7 mouse cellular contexts compared by ENCODE assay signal in genomic region chr10:80259861-80260641, GRCm38 (mm10). TPM values are rescaled to one million over a fixed set of nuclear protein-coding genes. Genes with fewer than 3 reads are reported as not detected.
A peak's percentile ranks its signal among the peaks of the same experiment; 100 is the strongest.
DNase-seq lines count a peak whose midpoint lies in the region; ATAC-seq lines count a peak whose summit lies in the region.

No protein-coding gene starts in this region.

- intact Hi-C loops in left cerebral cortex, postnatal 36 days (cut with DNase I): no loop called here

- peak overlapping the region; percentile 98 for H3K27ac ChIP-seq in intestine, embryonic 16.5 days (ENCODE audit: low read length)
- H3K27ac ChIP-seq in midbrain, embryonic 15.5 days: peak overlapping the region; percentile 86

- peaks cover 17% of the 10 kb centered on the region for H3K36me3 ChIP-seq in intestine, embryonic 16.5 days (ENCODE audit: control insufficient read depth, insufficient read depth, low read length)
- peaks cover 18% of the 10 kb centered on the region; the same call in 1 of the 2 replicates for H3K36me3 ChIP-seq in midbrain, embryonic 15.5 days (replicated peaks)

- peak overlapping the region; percentile 93 for H3K4me2 ChIP-seq in intestine, embryonic 16.5 days (ENCODE audit: low read depth, low read length)
- H3K4me2 ChIP-seq in midbrain, embryonic 15.5 days: peak overlapping the region; percentile 86

- peak; percentile 91 for DNase-seq in adrenal gland, postnatal 14 days
- DNase-seq in cerebellum, postnatal 36 days: peak; percentile 77 to 80
- DNase-seq in gastrocnemius, adult 8-10 months (ENCODE audit: low spot score in 2 of 2): peak; percentile 42 to 62
- peak; percentile 56 to 62 for DNase-seq in left cerebral cortex, postnatal 36 days (ENCODE audit: low spot score in 2 of 2)
- peak; percentile 88 for DNase-seq in testis, postnatal 14 days (ENCODE audit: low spot score)

- 5% methylated on average over 19 of the region's 19 CpGs for WGBS in intestine, embryonic 16.5 days
- 3% methylated on average over 19 of the region's 19 CpGs for WGBS in midbrain, embryonic 15.5 days

- peak overlapping the region; percentile 78 for H3K9ac ChIP-seq in intestine, embryonic 16.5 days (ENCODE audit: low read depth, low read length)
- peak overlapping the region; percentile 63 for H3K9ac ChIP-seq in midbrain, embryonic 15.5 days

- peak overlapping the region; percentile 61 for H3K4me3 ChIP-seq in intestine, embryonic 16.5 days (ENCODE audit: low read length)
- peak overlapping the region; percentile 47 for H3K4me3 ChIP-seq in midbrain, embryonic 15.5 days

- no peaks in the 10 kb centered on the region for H3K27me3 ChIP-seq in intestine, embryonic 16.5 days (replicated peaks; ENCODE audit: control insufficient read depth, insufficient read depth, low read length)
- H3K27me3 ChIP-seq in midbrain, embryonic 15.5 days (replicated peaks): no peaks in the 10 kb centered on the region

- no peak for ATAC-seq in intestine, embryonic 16.5 days
- ATAC-seq in midbrain, embryonic 15.5 days (replicated peaks): no peak

- H3K9me3 ChIP-seq in intestine, embryonic 16.5 days (ENCODE audit: control insufficient read depth, low read length): no peaks in the 10 kb centered on the region
- H3K9me3 ChIP-seq in midbrain, embryonic 15.5 days: no peaks in the 10 kb centered on the region

- peaks cover 18% of the 10 kb centered on the region for H3K4me1 ChIP-seq in intestine, embryonic 16.5 days (ENCODE audit: control insufficient read depth, insufficient read depth, low read length)
- H3K4me1 ChIP-seq in midbrain, embryonic 15.5 days: peaks cover 42% of the 10 kb centered on the region

RNA-seq across cellular contexts. Expression of gene Gamt, which starts 0.8 kb away (rescaled TPM):
- total RNA-seq in adrenal gland, postnatal 14 days (2021): 138 and 192 TPM in 2 replicates
- total RNA-seq in gastrocnemius, adult 8-10 months (2022): 10 to 100 TPM; 19.5 to 33.6 (median 33.4) TPM
- 91.0 and 106 TPM in 2 replicates for polyA plus RNA-seq in intestine, embryonic 16.5 days (2015; fragmentation: Nextera tagmentation; extraction: Ambion mirVana)
- total RNA-seq in left cerebral cortex, postnatal 36 days (2021): 10 to 100 TPM; 22.5 to 43.9 TPM
- polyA plus RNA-seq in midbrain, embryonic 15.5 days (2015; fragmentation: Nextera tagmentation; extraction: Ambion mirVana): 16.8 and 18.9 TPM in 2 replicates

RNA-seq across cellular contexts. Expression of gene Dazap1, which starts 1.2 kb away (rescaled TPM):
- 92.9 and 115 TPM in 2 replicates for total RNA-seq in adrenal gland, postnatal 14 days (2021)
- 10 to 100 TPM; 31.8 to 38.5 (median 34.6) TPM for total RNA-seq in gastrocnemius, adult 8-10 months (2022)
- 36.8 and 37.6 TPM in 2 replicates for polyA plus RNA-seq in intestine, embryonic 16.5 days (2015; fragmentation: Nextera tagmentation; extraction: Ambion mirVana)
- total RNA-seq in left cerebral cortex, postnatal 36 days (2021): 10 to 100 TPM; 71.7 to 99.0 TPM
- polyA plus RNA-seq in midbrain, embryonic 15.5 days (2015; fragmentation: Nextera tagmentation; extraction: Ambion mirVana): 60.5 and 60.8 TPM in 2 replicates

RNA-seq across cellular contexts. Expression of gene Ndufs7, which starts 11.1 kb away (rescaled TPM):
- total RNA-seq in adrenal gland, postnatal 14 days (2021): 426 and 463 TPM in 2 replicates
- total RNA-seq in gastrocnemius, adult 8-10 months (2022): 100 to 1,000 TPM; 576 to 623 (median 605) TPM
- polyA plus RNA-seq in intestine, embryonic 16.5 days (2015; fragmentation: Nextera tagmentation; extraction: Ambion mirVana): 604 and 616 TPM in 2 replicates
- 100 to 1,000 TPM; 185 to 213 TPM for total RNA-seq in left cerebral cortex, postnatal 36 days (2021)
- polyA plus RNA-seq in midbrain, embryonic 15.5 days (2015; fragmentation: Nextera tagmentation; extraction: Ambion mirVana): 290 and 305 TPM in 2 replicates

RNA-seq across cellular contexts. Expression of gene Rps15, which starts 32.2 kb away (rescaled TPM):
- 1,072 and 1,285 TPM in 2 replicates for total RNA-seq in adrenal gland, postnatal 14 days (2021)
- 100 to 1,000 TPM; 626 to 776 (median 688) TPM for total RNA-seq in gastrocnemius, adult 8-10 months (2022)
- polyA plus RNA-seq in intestine, embryonic 16.5 days (2015; fragmentation: Nextera tagmentation; extraction: Ambion mirVana): 894 and 922 TPM in 2 replicates
- total RNA-seq in left cerebral cortex, postnatal 36 days (2021): 100 to 1,000 TPM; 799 to 946 TPM
- 516 and 528 TPM in 2 replicates for polyA plus RNA-seq in midbrain, embryonic 15.5 days (2015; fragmentation: Nextera tagmentation; extraction: Ambion mirVana)

RNA-seq across cellular contexts. Expression of gene Mum1, which starts 33.8 kb away (rescaled TPM):
- total RNA-seq in adrenal gland, postnatal 14 days (2021): 23.8 and 29.9 TPM in 2 replicates
- total RNA-seq in gastrocnemius, adult 8-10 months (2022): 10 to 100 TPM; 12.7 to 16.9 (median 15.2) TPM
- polyA plus RNA-seq in intestine, embryonic 16.5 days (2015; fragmentation: Nextera tagmentation; extraction: Ambion mirVana): 40.9 and 42.4 TPM in 2 replicates
- 10 to 100 TPM; 35.9 to 43.8 TPM for total RNA-seq in left cerebral cortex, postnatal 36 days (2021)
- 56.4 and 59.5 TPM in 2 replicates for polyA plus RNA-seq in midbrain, embryonic 15.5 days (2015; fragmentation: Nextera tagmentation; extraction: Ambion mirVana)
